Mouse (Mus musculus) cerebellum, adult 11-12 months (tissue): ENCODE results near the gene Gnb5.
A peak's percentile ranks its signal among the peaks of the same experiment; 100 is the strongest.
"Not testable (repeated sequence)": the region's sequence is repeated elsewhere in the genome, so short reads cannot be mapped to it uniquely, and the experiment has no call there.

Source experiments
- DNase-seq: peaks from one replicate; pipeline ENCODE4 v3.0.0; 2022

The Gnb5 gene

GRCm38 (mm10) chr9:75363001-75363400 lies 56.9 kb downstream of the Gnb5 start:
- no peak for DNase-seq

- DNase-seq = not testable (repeated sequence)
Measured at GRCm38 (mm10) chr9:75363702-75364101, 57.6 kb downstream of the Gnb5 start.

- no peak for DNase-seq
Measured at GRCm38 (mm10) chr9:75365195-75365594, 59.1 kb downstream of the Gnb5 start.

DNA sequence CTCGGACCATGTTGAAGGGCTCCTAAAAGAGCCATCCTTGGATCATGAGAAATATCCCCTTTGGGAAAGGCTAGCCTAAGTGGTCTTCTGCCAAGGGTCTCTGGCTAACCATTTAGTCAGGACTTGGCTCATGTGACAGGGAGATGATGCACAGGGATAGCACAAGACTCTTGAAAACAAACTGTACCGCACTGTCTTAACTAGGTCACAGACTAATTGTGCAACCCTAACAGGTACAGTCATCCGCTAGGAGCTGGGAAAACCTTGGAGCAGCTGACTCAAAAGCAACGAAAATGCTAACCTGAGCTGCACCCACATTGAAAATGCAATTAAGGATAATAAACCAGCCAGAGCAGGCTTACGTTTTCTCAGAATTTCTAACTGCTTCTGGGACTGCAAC lies 60.1 kb downstream of the Gnb5 start:
- no peak for DNase-seq

DNA sequence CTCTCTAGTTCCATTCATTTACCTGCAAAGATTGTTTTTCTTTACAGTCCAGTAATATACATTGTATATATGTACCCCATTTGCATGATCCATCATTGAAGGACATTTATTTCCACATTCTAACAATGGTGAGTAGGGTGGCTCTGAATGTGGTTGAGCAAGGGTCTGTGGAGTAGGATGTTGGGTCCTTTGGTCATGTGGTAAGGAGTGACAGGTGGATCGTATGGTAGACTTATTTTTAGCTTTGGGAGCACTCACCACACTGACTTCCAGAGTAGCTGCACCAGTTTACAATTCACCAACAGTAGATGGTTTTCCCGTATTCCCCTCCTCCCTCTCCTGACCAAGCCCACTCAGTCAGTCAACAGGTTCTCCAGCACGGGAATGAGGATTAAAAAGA lies 62.7 kb downstream of the Gnb5 start:
- DNase-seq = no peak

GRCm38 (mm10) chr9:75375606-75376005 lies 69.5 kb downstream of the Gnb5 start:
- peak; percentile 20 for DNase-seq

DNA sequence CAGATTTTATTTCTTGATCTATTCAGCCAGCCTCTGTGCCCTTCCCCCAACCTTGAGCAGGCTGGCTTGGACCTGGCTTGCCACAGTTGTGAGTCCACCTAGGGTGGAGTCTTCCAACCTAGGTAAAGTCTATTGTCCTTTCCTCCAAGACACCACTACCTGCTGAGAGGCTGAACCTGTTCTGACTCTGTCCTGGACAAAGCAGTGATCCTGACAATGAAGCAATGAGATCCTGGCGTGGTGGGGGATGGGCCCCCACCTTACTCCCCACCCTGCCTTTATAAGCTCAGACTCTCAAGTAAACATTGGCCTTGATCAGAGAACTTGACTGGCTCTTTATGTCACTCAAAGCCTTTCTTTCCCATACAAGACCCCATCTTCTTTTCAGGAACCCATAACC lies 70.3 kb downstream of the Gnb5 start:
- no peak for DNase-seq

DNA sequence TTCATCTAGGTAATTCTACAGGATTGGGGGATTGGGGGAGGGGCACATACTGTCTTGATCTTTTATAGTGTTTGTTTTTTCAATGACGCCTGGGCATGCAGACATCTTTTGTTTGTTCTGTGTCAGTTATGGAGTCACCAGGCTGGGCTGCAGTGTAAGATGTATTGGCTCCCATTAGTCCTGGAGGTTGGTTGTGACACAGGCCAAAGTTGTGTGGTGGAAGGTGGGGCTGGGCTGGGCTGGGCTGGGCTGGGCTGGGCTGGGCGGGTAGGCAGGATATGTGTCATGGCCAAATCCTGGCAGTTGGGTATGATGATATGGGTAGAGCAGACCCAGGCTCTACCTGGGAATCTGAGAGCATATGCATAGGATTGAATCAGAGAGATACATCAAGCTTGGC lies 72.7 kb downstream of the Gnb5 start:
- no peak for DNase-seq

GRCm38 (mm10) chr9:75382825-75383224 lies 76.7 kb downstream of the Gnb5 start:
- DNase-seq = no peak

- no peak for DNase-seq
Measured at GRCm38 (mm10) chr9:75383785-75384184, 77.7 kb downstream of the Gnb5 start.

GRCm38 (mm10) chr9:75384337-75384962 lies 78.4 kb downstream of the Gnb5 start:
- no peak for DNase-seq

DNA sequence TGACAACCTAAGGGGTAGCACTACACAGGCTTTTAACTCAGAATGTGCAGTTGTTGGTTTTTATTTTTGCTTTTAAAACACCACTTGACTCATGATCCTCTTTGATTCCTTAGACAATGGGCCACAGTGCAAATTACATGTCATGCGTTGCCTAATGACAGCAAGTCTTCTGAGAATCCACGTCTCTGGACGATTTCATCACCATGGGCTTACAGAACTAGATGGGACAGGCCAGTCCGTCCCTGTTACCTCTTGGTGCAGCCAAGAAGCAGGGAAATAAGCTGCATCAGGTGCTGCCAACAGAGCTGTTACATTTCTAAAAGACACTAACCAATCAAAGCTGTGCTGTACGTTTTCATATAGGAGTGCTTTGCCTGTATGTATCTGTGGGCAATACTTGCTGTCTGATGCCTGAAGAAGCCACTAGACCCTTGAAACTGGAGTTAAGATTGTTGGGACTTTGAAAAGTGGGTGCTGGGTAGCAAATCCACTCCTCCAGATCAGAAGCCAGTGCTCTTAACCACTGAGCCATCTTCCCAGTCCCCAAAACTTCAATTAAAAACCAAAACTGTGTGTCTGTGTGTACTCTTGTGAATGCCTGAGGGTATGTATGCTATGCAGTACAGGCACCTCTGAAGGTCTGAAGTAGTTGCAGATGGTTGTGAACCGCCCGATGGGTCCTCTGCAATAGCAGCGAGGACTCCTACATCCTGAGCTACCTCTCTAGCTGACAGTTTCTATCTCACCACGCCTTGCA lies 79.3 kb downstream of the Gnb5 start:
- no peak for DNase-seq

GRCm38 (mm10) chr9:75393251-75393650 lies 87.2 kb downstream of the Gnb5 start:
- no peak for DNase-seq
